Comparison of ENCODE assay signal across 9 mouse cellular contexts in the genomic region with DNA sequence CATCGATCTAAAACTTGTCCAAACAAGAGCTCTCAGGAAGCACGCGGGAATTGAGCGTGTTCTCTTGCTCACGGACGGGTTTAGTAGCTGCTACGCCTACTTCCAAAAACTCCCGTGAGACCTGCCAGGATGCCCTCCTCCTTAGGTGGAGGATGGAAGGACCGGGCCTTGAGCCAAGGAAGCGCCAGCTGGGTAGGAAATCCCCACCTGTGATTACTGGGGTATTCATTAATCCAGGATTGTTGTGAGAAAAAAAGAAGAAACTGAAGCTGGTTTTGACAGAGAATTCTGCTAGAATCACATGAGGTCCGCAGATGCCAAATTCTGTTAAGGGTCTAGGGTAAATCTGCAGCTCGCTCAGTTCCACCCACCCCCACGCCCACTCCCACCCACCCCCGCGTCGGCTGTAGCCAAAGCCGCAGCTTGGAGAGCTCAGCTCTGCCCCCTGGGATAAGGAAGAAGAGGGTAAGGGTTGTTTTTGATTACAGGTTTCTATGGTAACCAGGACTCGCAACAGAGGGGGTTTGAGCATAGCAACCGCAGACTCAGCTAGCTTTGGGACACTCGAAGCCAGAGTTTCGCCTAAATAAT. TPM values are rescaled to one million over a fixed set of nuclear protein-coding genes. Genes with fewer than 3 reads are reported as not detected.
A peak's percentile ranks its signal among the peaks of the same experiment; 100 is the strongest.
DNase-seq lines count a peak whose midpoint lies in the region; ATAC-seq lines count a peak whose summit lies in the region.
"Had no signal": no experiment of that assay in that cellular context is flagged by ENCODE, and none has a peak within 500 bp of the region (broad histone marks: within the 10 kb centered on the region; RNA-seq: fewer than 3 reads in every experiment).

No protein-coding gene starts in this region.

- peak overlapping the region; percentile 32 for H3K4me3 ChIP-seq in embryonic facial prominence, embryonic 13.5 days
- peak overlapping the region; percentile 31 for H3K4me3 ChIP-seq in lung, embryonic 16.5 days (ENCODE audit: low read length)

- H3K27me3 ChIP-seq in embryonic facial prominence, embryonic 13.5 days, result 0 out of 2 replicates have a peak, but pooled peaks cover 3% of the 10 kb centered on the region
- H3K27me3 ChIP-seq in lung, embryonic 16.5 days (ENCODE audit: control insufficient read depth, insufficient read depth, low read depth, low read length), result no peaks in the 10 kb centered on the region

- ATAC-seq in embryonic facial prominence, embryonic 13.5 days (ENCODE audit: insufficient number of reproducible peaks, insufficient read depth, low FRiP score, low TSS enrichment, low read depth), result peak; percentile 56
- ATAC-seq in hematopoietic stem cell, adult 5-6 weeks (replicated peaks in 1 of 2; ENCODE audit: insufficient read depth in 1 of 2, low FRiP score in 2 of 2, low TSS enrichment in 1 of 2, low read depth in 1 of 2, poor library complexity in 2 of 2, severe bottlenecking in 2 of 2), result peak; percentile 88 to 95
- peak; percentile 48; the same call in 1 of the 2 replicates for ATAC-seq in lung, embryonic 16.5 days (ENCODE audit: low read depth)
- ATAC-seq in CD4-positive, CD25-positive, alpha-beta regulatory T cell, adult 4 months, result no peak

- no peaks in the 10 kb centered on the region for H3K9me3 ChIP-seq in embryonic facial prominence, embryonic 13.5 days
- H3K9me3 ChIP-seq in lung, embryonic 16.5 days (ENCODE audit: control insufficient read depth, low read length), result no peaks in the 10 kb centered on the region

- H3K4me2 ChIP-seq in embryonic facial prominence, embryonic 13.5 days, result peak overlapping the region; percentile 65
- peak overlapping the region; percentile 53 for H3K4me2 ChIP-seq in lung, embryonic 16.5 days (ENCODE audit: low read depth, low read length)

- H3K4me1 ChIP-seq in embryonic facial prominence, embryonic 13.5 days, result peaks cover 44% of the 10 kb centered on the region
- H3K4me1 ChIP-seq in lung, embryonic 16.5 days (replicated peaks; ENCODE audit: control insufficient read depth, insufficient read depth, low read length), result peaks cover 8% of the 10 kb centered on the region; the same call in 1 of the 2 replicates

- under 1% methylated on average over 21 of the region's 21 CpGs for WGBS in embryonic facial prominence, embryonic 13.5 days
- WGBS in lung, embryonic 16.5 days, result 1% methylated on average over 21 of the region's 21 CpGs

- peak; percentile 11 for DNase-seq in gastrocnemius, postnatal 14 days
- DNase-seq in gastrocnemius, postnatal 25 days, result no peak
- peak; percentile 40 to 43 for DNase-seq in layer of hippocampus, adult 8-10 months (ENCODE audit: low spot score in 2 of 2)
- DNase-seq in right cerebral cortex, adult 18-20 months, result peak; percentile 28

- intact Hi-C loops in gastrocnemius, postnatal 14 days (cut with DNase I; ENCODE audit: low total_unique reads), result no loop called here

- 0 out of 2 replicates have a peak overlapping the region, but pooled peaks have one; percentile 40 for H3K9ac ChIP-seq in embryonic facial prominence, embryonic 13.5 days
- peak overlapping the region; percentile 32 for H3K9ac ChIP-seq in lung, embryonic 16.5 days (ENCODE audit: low read length)

- H3K27ac ChIP-seq in embryonic facial prominence, embryonic 13.5 days, result peak overlapping the region; percentile 78
- H3K27ac ChIP-seq in lung, embryonic 16.5 days (ENCODE audit: low read length), result no peak overlapping the region
- H3K27ac ChIP-seq: macrophage had no signal

- H3K36me3 ChIP-seq in embryonic facial prominence, embryonic 13.5 days, result no peaks in the 10 kb centered on the region
- no peaks in the 10 kb centered on the region for H3K36me3 ChIP-seq in lung, embryonic 16.5 days (ENCODE audit: control insufficient read depth, insufficient read depth, low read length)

RNA-seq across cellular contexts. Expression of a gene that starts 30.0 kb away (rescaled TPM):
- 10 to 100 TPM; 24.5 to 30.4 TPM for total RNA-seq in gastrocnemius, postnatal 14 days (2021)
- 10 to 100 TPM; 31.7 to 35.8 TPM for total RNA-seq in gastrocnemius, postnatal 25 days (2021)
- polyA plus RNA-seq in embryonic facial prominence, embryonic 13.5 days (2015; fragmentation: Nextera tagmentation; extraction: Ambion mirVana), result 52.5 and 54.8 TPM in 2 replicates
- 34.9 and 43.3 TPM in 2 replicates for total RNA-seq in hematopoietic stem cell, adult 5-6 weeks (2017)
- 10 to 100 TPM; 31.5 to 42.0 (median 36.7) TPM for total RNA-seq in layer of hippocampus, adult 8-10 months (2022)
- 37.5 and 38.7 TPM in 2 replicates for polyA plus RNA-seq in lung, embryonic 16.5 days (2015; fragmentation: Nextera tagmentation; extraction: Ambion mirVana)
- 10 to 100 TPM in 1 of 2 experiments, 1 to 10 TPM in 1; 9.4 to 10.9 TPM for polyA plus RNA-seq in CD4-positive, CD25-positive, alpha-beta regulatory T cell, adult 4 months (2017; shearing (Covaris generic))

RNA-seq across cellular contexts. Expression of a gene that starts 32.7 kb away (rescaled TPM):
- total RNA-seq in gastrocnemius, postnatal 14 days (2021), result 1 to 10 TPM; 3.9 to 4.1 TPM
- total RNA-seq in gastrocnemius, postnatal 25 days (2021), result 10 to 100 TPM in 1 of 2 experiments, 1 to 10 TPM in 1; 2.1 to 19.6 TPM
- 5.3 and 5.5 TPM in 2 replicates for polyA plus RNA-seq in embryonic facial prominence, embryonic 13.5 days (2015; fragmentation: Nextera tagmentation; extraction: Ambion mirVana)
- total RNA-seq in hematopoietic stem cell, adult 5-6 weeks (2017), result 8.7 and 10.9 TPM in 2 replicates
- total RNA-seq in layer of hippocampus, adult 8-10 months (2022), result 10 to 100 TPM; 15.4 to 55.7 (median 30.3) TPM
- polyA plus RNA-seq in lung, embryonic 16.5 days (2015; fragmentation: Nextera tagmentation; extraction: Ambion mirVana), result 7.5 and 9.4 TPM in 2 replicates
- 1 to 10 TPM in 1 of 2 experiments, under 1 TPM in 1; 0.47 to 1.1 TPM for polyA plus RNA-seq in CD4-positive, CD25-positive, alpha-beta regulatory T cell, adult 4 months (2017; shearing (Covaris generic))
